Mouse (Mus musculus): ENCODE measurements at regions not wholly inside any gene's neighbourhood (a gene's known extent, or its start where the extent isn't known, plus 50 kb on each side); places are given as distances from the start of the nearest gene placed in this dataset.

DNA sequence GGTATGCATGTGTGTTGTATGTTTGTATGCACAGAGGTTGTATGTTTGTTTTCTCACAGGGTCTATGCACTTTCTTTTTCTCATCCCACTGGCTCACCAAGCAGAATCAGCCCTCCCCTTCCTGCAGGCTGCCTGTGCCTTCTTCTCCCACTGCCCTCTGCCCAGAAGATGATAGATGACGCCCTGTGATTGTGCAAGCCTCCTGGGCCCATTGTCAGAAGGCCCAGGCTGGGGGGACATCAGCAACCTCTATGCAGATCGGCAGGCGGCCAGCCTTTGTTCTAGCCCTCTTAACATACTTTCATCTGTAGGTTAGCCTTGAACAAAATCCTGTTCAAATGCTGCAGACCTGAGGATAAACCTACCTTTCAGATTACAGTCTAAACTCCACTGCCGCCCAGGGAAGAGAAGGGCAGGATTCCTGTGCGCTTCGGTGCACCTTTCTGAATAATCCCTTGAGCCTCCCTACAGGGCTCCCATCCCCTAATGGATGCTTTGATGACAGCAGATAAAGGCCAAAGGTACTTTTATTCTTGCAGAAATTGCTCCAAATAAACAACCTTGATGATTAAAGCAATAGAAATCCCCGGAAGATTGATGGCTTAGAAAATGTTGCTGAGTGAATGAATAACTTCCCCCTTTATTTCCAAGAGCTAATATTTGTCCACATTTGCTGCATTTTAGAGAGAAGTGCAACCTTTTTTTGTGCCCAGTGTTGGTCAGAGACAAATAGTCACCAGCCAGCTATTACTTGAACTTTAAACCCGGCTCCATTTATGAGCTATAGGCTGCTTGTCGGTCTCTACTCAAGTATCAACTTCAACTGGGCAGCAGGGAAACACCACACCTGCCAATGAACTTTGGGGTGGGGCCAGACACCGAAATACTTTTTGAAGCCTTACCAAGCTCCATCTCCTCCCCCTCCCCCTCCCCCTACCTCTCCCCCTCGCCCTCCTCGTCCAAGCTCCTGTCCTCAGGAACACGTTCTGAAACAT is 279.4 kb downstream of the Fam49a start:
- TF ChIP-seq TAL1 (IDR thresholded peaks at IDR 0.05; ENCODE audit: low read length) (no peak), GATA1 (IDR thresholded peaks at IDR 0.05; ENCODE audit: low read length) (no peak)
